Mouse (Mus musculus) neural tube, embryonic 14.5 days (tissue): ENCODE data around the gene Elp4. TPM values are rescaled to one million over a fixed set of nuclear protein-coding genes. Genes with fewer than 3 reads are reported as not detected.
A peak's percentile ranks its signal among the peaks of the same experiment; 100 is the strongest.

Experiments
- ATAC-seq: fragments of 200-750 bp; cut with Nextera tagmentation; 2 replicates; pipeline ENCODE4 v1.8.0; 2017; ENCODE audit warnings: low read depth, mild to moderate bottlenecking, moderate TSS enrichment, moderate library complexity
- H3K27ac ChIP-seq: fragments of 300-500 bp; sonication (generic); 2 replicates; pipeline ENCODE4 v1.5.1; 2014; ENCODE audit warnings: low read depth, mild to moderate bottlenecking, control low read depth, low read length, moderate library complexity, mixed read lengths
- H3K27me3 ChIP-seq: fragments of 300-500 bp; sonication (generic); 2 replicates; pipeline ENCODE4 v1.6.1; 2014; ENCODE audit warnings: low read length; ENCODE audit not compliant: control insufficient read depth, insufficient read depth
- H3K36me3 ChIP-seq: fragments of 300-500 bp; sonication (generic); 2 replicates; pipeline ENCODE4 v1.6.1; 2014; ENCODE audit warnings: low read length, mixed read lengths; ENCODE audit not compliant: control insufficient read depth, insufficient read depth
- H3K4me1 ChIP-seq: fragments of 300-500 bp; sonication (generic); 2 replicates; pipeline ENCODE4 v1.6.1; 2014; ENCODE audit warnings: low read length; ENCODE audit not compliant: control insufficient read depth, insufficient read depth
- H3K4me2 ChIP-seq: fragments of 300-500 bp; sonication (generic); 2 replicates; pipeline ENCODE4 v1.6.1; 2014; ENCODE audit warnings: mild to moderate bottlenecking, low read depth, low read length, control low read depth
- H3K4me3 ChIP-seq: fragments of 300-500 bp; sonication (generic); 2 replicates; pipeline ENCODE4 v1.5.1; 2014; ENCODE audit warnings: low read depth, low read length, control low read depth, mixed read lengths
- H3K9ac ChIP-seq: fragments of 300-500 bp; sonication (generic); replicated peaks from 2 replicates; pipeline ENCODE4 v1.6.1; 2014; ENCODE audit warnings: low read depth, mild to moderate bottlenecking, control low read depth, low read length, mixed read lengths
- H3K9me3 ChIP-seq: fragments of 300-500 bp; sonication (generic); 2 replicates; pipeline ENCODE4 v1.6.1; 2016; ENCODE audit warnings: low read length; ENCODE audit not compliant: control insufficient read depth
- WGBS: fragments of 180-500 bp; shearing (Covaris S2); extraction: QIAGEN DNeasy Blood & Tissue Kit; methylation state at CpG from one replicate; pipeline ENCODE4 v1.1.7; 2014; 5-methylcytosine and 5-hydroxymethylcytosine counted together
- polyA plus RNA-seq: library from polyadenylated mRNA; unstranded; fragments of >200 nt; fragmentation: Nextera tagmentation; extraction: Ambion mirVana; gene quantifications from 2 replicates; pipeline ENCODE4 v1.2.1, GENCODE M21; 2014

Gene Elp4
- polyA plus RNA-seq, 1 experiment from 2014 or later: 45.8 TPM

DNA sequence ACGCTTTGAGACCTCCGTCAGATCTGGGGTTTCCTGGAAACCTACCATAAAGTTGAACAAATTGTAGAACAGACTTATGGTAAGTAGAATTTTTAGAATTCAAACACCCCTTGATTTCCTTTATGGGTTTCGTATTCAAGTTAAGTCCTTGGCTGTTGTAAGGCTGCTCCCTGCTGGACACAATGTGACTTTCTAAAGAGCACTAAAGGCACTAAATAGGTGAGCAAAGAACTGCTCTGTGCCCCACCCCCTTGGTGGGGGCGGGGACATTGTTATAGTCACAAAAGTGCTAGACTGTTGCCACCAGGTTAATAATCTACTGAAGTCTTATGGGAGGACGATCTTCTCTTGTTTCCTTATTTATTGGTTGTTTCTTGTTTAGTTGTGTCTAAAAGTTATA, 4.0 kb upstream of the Elp4 start:
- H3K9ac ChIP-seq: no peak overlapping the region
- H3K27ac ChIP-seq: no peak overlapping the region
- peaks cover 5% of the 10 kb centered on the region; the same call in 1 of the 2 replicates for H3K4me1 ChIP-seq
- H3K4me3 ChIP-seq: no peak overlapping the region
- no peaks in the 10 kb centered on the region for H3K36me3 ChIP-seq
- WGBS: 71% methylated on average over 5 of the region's 5 CpGs
- no peak for ATAC-seq
- H3K27me3 ChIP-seq: no peaks in the 10 kb centered on the region
- H3K9me3 ChIP-seq: no peaks in the 10 kb centered on the region
- H3K4me2 ChIP-seq: no peak overlapping the region

DNA sequence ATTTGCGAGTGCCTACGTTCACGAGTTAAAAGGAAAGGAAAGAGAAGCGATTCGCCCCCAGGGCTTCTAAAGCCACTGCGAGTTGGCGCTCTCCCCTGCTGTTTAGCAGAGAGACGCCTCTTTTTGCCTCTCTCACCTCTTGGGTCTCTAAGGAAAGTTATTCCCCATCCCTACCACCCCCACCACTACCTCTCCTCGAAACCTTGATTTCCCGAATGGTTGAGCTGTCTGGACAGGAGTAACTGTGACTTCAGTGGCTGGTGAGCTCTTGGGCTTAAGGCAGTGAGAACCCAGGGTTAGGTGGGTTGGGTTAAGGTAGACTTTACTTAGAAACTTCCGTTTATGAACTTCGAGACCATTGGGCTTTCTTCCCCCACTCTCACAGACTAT, 388 bp upstream of the Elp4 start:
- Histone ChIP-seq H3K9ac (peak overlapping the region; percentile 58), H3K27ac (no peak overlapping the region), H3K36me3 (no peaks in the 10 kb centered on the region), H3K9me3 (no peaks in the 10 kb centered on the region), H3K27me3 (no peaks in the 10 kb centered on the region), H3K4me3 (peak overlapping the region; percentile 89), H3K4me1 (peaks cover 5% of the 10 kb centered on the region; the same call in 1 of the 2 replicates), H3K4me2 (peak overlapping the region; percentile 79)
- WGBS: under 1% methylated on average over 12 of the region's 12 CpGs
- ATAC-seq: peak; percentile 41

GRCm38 (mm10) chr2:105890816-105891215, 13.5 kb downstream of the Elp4 start:
- H3K27ac ChIP-seq: no peak overlapping the region
- no peak overlapping the region for H3K4me2 ChIP-seq
- ATAC-seq: no peak
- no peaks in the 10 kb centered on the region for H3K36me3 ChIP-seq
- H3K9ac ChIP-seq: no peak overlapping the region
- no peak overlapping the region for H3K4me3 ChIP-seq
- H3K9me3 ChIP-seq: no peaks in the 10 kb centered on the region
- H3K4me1 ChIP-seq: no peaks in the 10 kb centered on the region
- no peaks in the 10 kb centered on the region for H3K27me3 ChIP-seq

DNA sequence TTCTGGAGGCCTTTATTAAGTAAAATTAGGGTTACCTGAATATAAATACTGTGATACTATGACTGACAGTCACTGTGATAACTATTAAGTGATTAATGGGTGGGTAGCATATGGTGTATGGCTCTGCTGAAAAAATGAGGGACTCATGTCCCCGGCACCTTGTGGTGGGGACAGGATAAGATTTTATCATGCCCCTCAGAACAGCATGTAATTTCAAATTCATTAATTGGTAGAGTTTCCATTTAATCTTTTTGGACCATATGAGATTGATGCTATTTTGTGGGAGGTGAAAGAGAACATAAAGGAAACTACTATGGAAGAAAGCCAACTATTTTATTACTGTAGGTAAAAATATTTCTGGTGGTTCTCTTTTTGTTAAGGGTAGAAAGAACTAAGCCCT, 31.0 kb downstream of the Elp4 start:
- ATAC-seq: no peak
- Histone ChIP-seq H3K27ac (no peak overlapping the region), H3K4me1 (no peaks in the 10 kb centered on the region), H3K27me3 (no peaks in the 10 kb centered on the region), H3K4me3 (no peak overlapping the region), H3K9me3 (no peaks in the 10 kb centered on the region), H3K4me2 (no peak overlapping the region), H3K9ac (no peak overlapping the region), H3K36me3 (no peaks in the 10 kb centered on the region)
- WGBS: 87% methylated on average over 1 of the region's 1 CpGs

DNA sequence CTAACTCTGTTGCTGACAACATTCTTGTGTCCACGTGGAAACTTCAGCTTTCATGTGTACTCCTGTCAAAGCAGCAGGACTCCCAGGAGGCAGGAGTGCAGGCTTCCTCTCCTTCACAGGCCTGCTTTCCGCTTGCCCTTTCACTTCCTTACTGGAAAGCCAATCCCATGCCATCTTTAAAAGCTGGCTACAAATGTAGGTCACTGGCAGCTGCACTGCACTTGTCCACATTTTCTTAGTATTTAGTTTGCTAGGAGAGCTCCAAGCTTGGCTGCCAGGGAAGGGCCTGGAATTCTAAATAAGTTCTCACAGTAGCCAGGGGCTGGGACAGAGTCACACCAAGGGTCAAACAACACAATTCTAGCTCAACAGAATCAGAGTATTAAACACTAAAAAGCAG, 49.6 kb downstream of the Elp4 start:
- Histone ChIP-seq H3K27ac (no peak overlapping the region), H3K9ac (no peak overlapping the region), H3K4me2 (no peak overlapping the region), H3K4me1 (no peaks in the 10 kb centered on the region), H3K36me3 (no peaks in the 10 kb centered on the region), H3K27me3 (no peaks in the 10 kb centered on the region), H3K4me3 (no peak overlapping the region), H3K9me3 (no peaks in the 10 kb centered on the region)
- 63% methylated on average over 2 of the region's 2 CpGs for WGBS
- no peak for ATAC-seq

- Histone ChIP-seq H3K4me3 (no peak overlapping the region), H3K4me1 (no peaks in the 10 kb centered on the region), H3K27me3 (no peaks in the 10 kb centered on the region), H3K9me3 (no peaks in the 10 kb centered on the region), H3K36me3 (no peaks in the 10 kb centered on the region), H3K9ac (no peak overlapping the region), H3K4me2 (no peak overlapping the region), H3K27ac (no peak overlapping the region)
- ATAC-seq: no peak
- WGBS: 96% methylated on average over 2 of the region's 2 CpGs
These were observed 51.4 kb downstream of the Elp4 start for GRCm38 (mm10) chr2:105852971-105853370.

DNA sequence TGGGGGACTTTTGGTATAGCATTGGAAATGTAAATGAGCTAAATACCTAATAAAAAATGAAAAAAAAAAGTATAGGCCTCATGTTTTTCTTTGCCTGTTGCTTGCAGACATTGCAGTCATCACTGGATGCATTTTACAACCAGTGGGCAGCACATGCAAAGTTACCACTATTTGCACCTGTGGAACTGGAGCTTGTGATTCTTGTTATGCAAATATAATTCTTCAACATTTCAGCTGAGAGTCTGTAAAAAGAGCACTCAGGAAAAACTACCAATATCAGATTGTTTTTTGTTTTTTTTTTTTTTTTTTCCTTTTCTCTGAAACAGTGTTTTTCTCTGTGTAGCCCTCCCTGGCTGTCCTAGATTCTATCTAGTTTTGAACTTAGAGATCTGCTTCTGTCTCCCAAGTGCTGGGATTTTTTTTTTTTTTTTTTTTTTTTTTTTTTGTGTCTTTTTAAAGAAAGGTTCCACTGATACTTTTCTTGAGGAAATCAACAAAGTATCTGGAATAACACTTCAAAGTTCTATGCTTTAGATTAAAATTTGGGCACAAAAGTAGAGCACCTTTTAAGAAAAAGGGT, 52.6 kb downstream of the Elp4 start:
- no peak overlapping the region for H3K27ac ChIP-seq
- H3K27me3 ChIP-seq: no peaks in the 10 kb centered on the region
- no peaks in the 10 kb centered on the region for H3K36me3 ChIP-seq
- ATAC-seq: no peak
- no peaks in the 10 kb centered on the region for H3K9me3 ChIP-seq
- H3K9ac ChIP-seq: no peak overlapping the region
- H3K4me2 ChIP-seq: no peak overlapping the region
- no peaks in the 10 kb centered on the region for H3K4me1 ChIP-seq
- H3K4me3 ChIP-seq: no peak overlapping the region

GRCm38 (mm10) chr2:105843151-105843550, 61.2 kb downstream of the Elp4 start:
- no peaks in the 10 kb centered on the region for H3K9me3 ChIP-seq
- H3K4me1 ChIP-seq: no peaks in the 10 kb centered on the region
- WGBS: 91% methylated on average over 5 of the region's 5 CpGs
- no peak overlapping the region for H3K4me2 ChIP-seq
- no peaks in the 10 kb centered on the region for H3K36me3 ChIP-seq
- H3K4me3 ChIP-seq: no peak overlapping the region
- H3K27me3 ChIP-seq: no peaks in the 10 kb centered on the region
- no peak overlapping the region for H3K9ac ChIP-seq
- H3K27ac ChIP-seq: no peak overlapping the region
- no peak for ATAC-seq

GRCm38 (mm10) chr2:105817965-105818364, 86.4 kb downstream of the Elp4 start:
- no peak overlapping the region for H3K9ac ChIP-seq
- H3K4me1 ChIP-seq: no peaks in the 10 kb centered on the region
- H3K27me3 ChIP-seq: no peaks in the 10 kb centered on the region
- ATAC-seq: no peak
- no peaks in the 10 kb centered on the region for H3K9me3 ChIP-seq
- 88% methylated on average over 1 of the region's 1 CpGs for WGBS
- no peaks in the 10 kb centered on the region for H3K36me3 ChIP-seq
- no peak overlapping the region for H3K4me3 ChIP-seq
- no peak overlapping the region for H3K4me2 ChIP-seq
- H3K27ac ChIP-seq: no peak overlapping the region
